Mouse (Mus musculus): ENCODE data around the gene Mfsd13b. TPM values are rescaled to one million over a fixed set of nuclear protein-coding genes. Genes with fewer than 3 reads are reported as not detected.
"Not testable (repeated sequence)": the region's sequence is repeated elsewhere in the genome, so short reads cannot be mapped to it uniquely, and the experiment has no call there.

Gene Mfsd13b
- polyA plus RNA-seq, 1 experiment from 2014 or later: 0.63 TPM

GRCm38 (mm10) chr7:121026300-121026699 lies 44.0 kb downstream of the Mfsd13b start:
- WGBS: 68% methylated on average over 3 of the region's 3 CpGs
- Histone ChIP-seq H3K9ac (ENCODE audit: low read depth, low read length) (no peak overlapping the region), H3K4me1 (ENCODE audit: control insufficient read depth, insufficient read depth, low read length) (no peaks in the 10 kb centered on the region)

GRCm38 (mm10) chr7:121029947-121030346 lies 47.6 kb downstream of the Mfsd13b start:
- not testable (repeated sequence) for H3K4me2 ChIP-seq (ENCODE audit: low read length); H3K9me3 ChIP-seq (replicated peaks; ENCODE audit: control insufficient read depth, low read length, poor library complexity, severe bottlenecking); H3K27ac ChIP-seq (ENCODE audit: low read length); H3K27me3 ChIP-seq (ENCODE audit: control insufficient read depth, insufficient read depth, low read depth, low read length); H3K9ac ChIP-seq (ENCODE audit: low read depth, low read length); H3K36me3 ChIP-seq (ENCODE audit: control insufficient read depth, insufficient read depth, low read length); H3K4me3 ChIP-seq (ENCODE audit: low read depth, low read length); ATAC-seq; H3K4me1 ChIP-seq (ENCODE audit: control insufficient read depth, insufficient read depth, low read length)

More at GRCm38 (mm10) chr7:121026300-121026699, 44.0 kb downstream of the Mfsd13b start:
- no peaks in the 10 kb centered on the region for H3K36me3 ChIP-seq (ENCODE audit: control insufficient read depth, insufficient read depth, low read length)
- H3K9me3 ChIP-seq (replicated peaks; ENCODE audit: control insufficient read depth, low read length, poor library complexity, severe bottlenecking): no peaks in the 10 kb centered on the region
- no peak for ATAC-seq
- H3K4me3 ChIP-seq (ENCODE audit: low read depth, low read length): no peak overlapping the region
- no peaks in the 10 kb centered on the region for H3K27me3 ChIP-seq (ENCODE audit: control insufficient read depth, insufficient read depth, low read depth, low read length)
- no peak overlapping the region for H3K4me2 ChIP-seq (ENCODE audit: low read length)
- no peak overlapping the region for H3K27ac ChIP-seq (ENCODE audit: low read length)

- Histone ChIP-seq H3K36me3 (ENCODE audit: control insufficient read depth, insufficient read depth, low read length) (no peaks in the 10 kb centered on the region), H3K27me3 (ENCODE audit: control insufficient read depth, insufficient read depth, low read depth, low read length) (peaks cover 4% of the 10 kb centered on the region), H3K9ac (ENCODE audit: low read depth, low read length) (peak within 1 kb of the TSS; percentile 99), H3K27ac (ENCODE audit: low read length) (peak within 1 kb of the TSS; percentile 99), H3K4me3 (ENCODE audit: low read depth, low read length) (peak within 1 kb of the TSS; percentile 98), H3K4me2 (ENCODE audit: low read length) (peak within 1 kb of the TSS; percentile 79), H3K4me1 (ENCODE audit: control insufficient read depth, insufficient read depth, low read length) (peaks cover 28% of the 10 kb centered on the region), H3K9me3 (replicated peaks; ENCODE audit: control insufficient read depth, low read length, poor library complexity, severe bottlenecking) (no peaks in the 10 kb centered on the region)
- 2% methylated on average over 29 of the region's 43 CpGs for WGBS
- ATAC-seq: peak; percentile 98
Observed at GRCm38 (mm10) chr7:121033856-121034652, 51.7 kb downstream of the Mfsd13b start, which contains the start of gene Mettl9. Gene Mettl9 (plus strand): TSS chr7:121034445.

- peak; percentile 88 for ATAC-seq
- peak overlapping the region; percentile 99 for H3K9ac ChIP-seq (ENCODE audit: low read depth, low read length)
- no peaks in the 10 kb centered on the region for H3K36me3 ChIP-seq (ENCODE audit: control insufficient read depth, insufficient read depth, low read length)
- H3K4me3 ChIP-seq (ENCODE audit: low read depth, low read length): peak overlapping the region; percentile 98
- no peaks in the 10 kb centered on the region for H3K9me3 ChIP-seq (replicated peaks; ENCODE audit: control insufficient read depth, low read length, poor library complexity, severe bottlenecking)
- peaks cover 28% of the 10 kb centered on the region for H3K4me1 ChIP-seq (ENCODE audit: control insufficient read depth, insufficient read depth, low read length)
- peaks cover 4% of the 10 kb centered on the region for H3K27me3 ChIP-seq (ENCODE audit: control insufficient read depth, insufficient read depth, low read depth, low read length)
- 2% methylated on average over 34 of the region's 63 CpGs for WGBS
- peak overlapping the region; percentile 63 for H3K4me2 ChIP-seq (ENCODE audit: low read length)
- peak overlapping the region; percentile 99 for H3K27ac ChIP-seq (ENCODE audit: low read length)
Observed at GRCm38 (mm10) chr7:121034701-121035141, 52.4 kb downstream of the Mfsd13b start.

DNA sequence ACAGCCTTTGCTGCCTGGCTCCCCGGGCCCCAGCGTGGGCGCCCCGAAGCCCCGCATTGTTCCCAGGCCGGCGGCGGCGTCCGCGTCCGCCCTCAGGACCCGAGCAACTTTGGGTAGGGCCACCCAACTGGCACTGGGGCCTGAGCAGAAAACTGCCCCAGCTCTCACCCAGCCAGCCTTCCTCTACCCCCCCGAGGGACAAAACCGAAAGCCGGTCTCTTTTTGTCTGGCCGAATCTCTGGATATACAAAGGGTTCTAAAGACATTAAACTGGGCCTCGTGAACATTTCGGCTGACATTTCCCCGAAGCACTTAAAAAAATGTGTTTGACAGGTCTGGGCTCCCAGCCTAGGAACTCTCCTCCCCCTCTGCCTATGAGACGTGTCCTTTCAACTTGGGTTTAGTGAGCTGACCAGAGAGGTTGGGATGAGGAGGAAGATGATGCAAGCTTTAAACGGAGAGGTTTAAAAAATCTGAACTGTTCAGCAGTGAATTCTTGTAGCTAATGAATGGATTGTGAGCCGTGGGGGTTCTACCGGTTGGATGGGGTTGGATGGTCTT lies 52.9 kb downstream of the Mfsd13b start:
- under 1% methylated on average over 23 of the region's 24 CpGs for WGBS
- Histone ChIP-seq H3K4me1 (ENCODE audit: control insufficient read depth, insufficient read depth, low read length) (peaks cover 28% of the 10 kb centered on the region), H3K4me3 (ENCODE audit: low read depth, low read length) (peak overlapping the region; percentile 98), H3K27ac (ENCODE audit: low read length) (peak overlapping the region; percentile 99), H3K4me2 (ENCODE audit: low read length) (peak overlapping the region; percentile 63), H3K27me3 (ENCODE audit: control insufficient read depth, insufficient read depth, low read depth, low read length) (peaks cover 4% of the 10 kb centered on the region), H3K9ac (ENCODE audit: low read depth, low read length) (peak overlapping the region; percentile 99), H3K36me3 (ENCODE audit: control insufficient read depth, insufficient read depth, low read length) (no peaks in the 10 kb centered on the region), H3K9me3 (replicated peaks; ENCODE audit: control insufficient read depth, low read length, poor library complexity, severe bottlenecking) (no peaks in the 10 kb centered on the region)
- peak; percentile 50 for ATAC-seq

DNA sequence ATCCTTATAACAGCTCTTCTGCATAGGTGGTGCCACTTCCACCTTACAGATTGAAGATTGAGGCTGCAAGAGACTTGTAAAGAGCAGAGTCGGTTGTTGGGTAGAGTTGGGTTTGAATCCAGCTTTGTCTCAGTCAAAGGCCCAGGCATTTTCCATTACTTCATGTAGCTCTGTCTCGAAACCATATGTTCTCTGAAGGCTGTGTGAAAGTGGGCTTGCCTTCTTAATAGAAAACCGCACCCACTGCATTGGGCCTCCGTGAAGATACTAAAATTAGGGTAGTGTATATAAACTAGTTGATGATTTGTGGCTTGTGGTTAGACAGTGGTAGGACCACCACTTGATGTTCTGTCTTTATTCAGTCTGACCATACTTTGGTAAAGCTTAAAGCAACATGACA lies 58.3 kb downstream of the Mfsd13b start:
- no peak for ATAC-seq
- H3K27ac ChIP-seq (ENCODE audit: low read length): no peak overlapping the region
- peaks cover 28% of the 10 kb centered on the region for H3K4me1 ChIP-seq (ENCODE audit: control insufficient read depth, insufficient read depth, low read length)
- no peak overlapping the region for H3K9ac ChIP-seq (ENCODE audit: low read depth, low read length)
- 95% methylated on average over 4 of the region's 4 CpGs for WGBS
- no peaks in the 10 kb centered on the region for H3K27me3 ChIP-seq (ENCODE audit: control insufficient read depth, insufficient read depth, low read depth, low read length)
- H3K4me3 ChIP-seq (ENCODE audit: low read depth, low read length): no peak overlapping the region
- no peaks in the 10 kb centered on the region for H3K36me3 ChIP-seq (ENCODE audit: control insufficient read depth, insufficient read depth, low read length)
- no peak overlapping the region for H3K4me2 ChIP-seq (ENCODE audit: low read length)
- no peaks in the 10 kb centered on the region for H3K9me3 ChIP-seq (replicated peaks; ENCODE audit: control insufficient read depth, low read length, poor library complexity, severe bottlenecking)

GRCm38 (mm10) chr7:121041989-121042388 lies 59.7 kb downstream of the Mfsd13b start:
- WGBS: 79% methylated on average over 1 of the region's 1 CpGs
- peaks cover 17% of the 10 kb centered on the region for H3K4me1 ChIP-seq (ENCODE audit: control insufficient read depth, insufficient read depth, low read length)
- H3K27ac ChIP-seq (ENCODE audit: low read length): no peak overlapping the region
- no peaks in the 10 kb centered on the region for H3K9me3 ChIP-seq (replicated peaks; ENCODE audit: control insufficient read depth, low read length, poor library complexity, severe bottlenecking)
- H3K36me3 ChIP-seq (ENCODE audit: control insufficient read depth, insufficient read depth, low read length): no peaks in the 10 kb centered on the region
- H3K4me2 ChIP-seq (ENCODE audit: low read length): no peak overlapping the region
- no peak for ATAC-seq
- H3K4me3 ChIP-seq (ENCODE audit: low read depth, low read length): no peak overlapping the region
- H3K9ac ChIP-seq (ENCODE audit: low read depth, low read length): no peak overlapping the region
- no peaks in the 10 kb centered on the region for H3K27me3 ChIP-seq (ENCODE audit: control insufficient read depth, insufficient read depth, low read depth, low read length)

GRCm38 (mm10) chr7:121043004-121043403 lies 60.7 kb downstream of the Mfsd13b start:
- Histone ChIP-seq H3K27me3 (ENCODE audit: control insufficient read depth, insufficient read depth, low read depth, low read length) (no peaks in the 10 kb centered on the region), H3K4me2 (ENCODE audit: low read length) (no peak overlapping the region), H3K9ac (ENCODE audit: low read depth, low read length) (no peak overlapping the region), H3K9me3 (replicated peaks; ENCODE audit: control insufficient read depth, low read length, poor library complexity, severe bottlenecking) (no peaks in the 10 kb centered on the region), H3K36me3 (ENCODE audit: control insufficient read depth, insufficient read depth, low read length) (no peaks in the 10 kb centered on the region), H3K27ac (ENCODE audit: low read length) (no peak overlapping the region), H3K4me1 (ENCODE audit: control insufficient read depth, insufficient read depth, low read length) (peaks cover 7% of the 10 kb centered on the region), H3K4me3 (ENCODE audit: low read depth, low read length) (no peak overlapping the region)
- 96% methylated on average over 3 of the region's 3 CpGs for WGBS
- no peak for ATAC-seq

- Histone ChIP-seq H3K4me1 (ENCODE audit: control insufficient read depth, insufficient read depth, low read length) (peaks cover 5% of the 10 kb centered on the region; the same call in 1 of the 2 replicates), H3K4me3 (ENCODE audit: low read depth, low read length) (no peak overlapping the region), H3K36me3 (ENCODE audit: control insufficient read depth, insufficient read depth, low read length) (no peaks in the 10 kb centered on the region), H3K9ac (ENCODE audit: low read depth, low read length) (no peak overlapping the region), H3K4me2 (ENCODE audit: low read length) (no peak overlapping the region), H3K27ac (ENCODE audit: low read length) (no peak overlapping the region), H3K27me3 (ENCODE audit: control insufficient read depth, insufficient read depth, low read depth, low read length) (no peaks in the 10 kb centered on the region), H3K9me3 (replicated peaks; ENCODE audit: control insufficient read depth, low read length, poor library complexity, severe bottlenecking) (no peaks in the 10 kb centered on the region)
- no peak for ATAC-seq
- 100% methylated on average over 1 of the region's 1 CpGs for WGBS
Observed at GRCm38 (mm10) chr7:121043510-121043909, 61.2 kb downstream of the Mfsd13b start.
